Mouse (Mus musculus) olfactory bulb, adult 2 months (tissue): ENCODE measurements around the gene D11Wsu47e.

Experiments
- CTCF ChIP-seq: fragments of 200-500 bp; IDR thresholded peaks from 2 replicates; pipeline ENCODE4 v1.5.1; 2012; ENCODE audit warnings: low read depth, mild to moderate bottlenecking, low read length, moderate library complexity; ENCODE audit not compliant: insufficient read depth
- POLR2A ChIP-seq: fragments of 200-500 bp; IDR thresholded peaks from 2 replicates; pipeline ENCODE4 v1.6.1; 2012; ENCODE audit warnings: mild to moderate bottlenecking, low read depth, low read length, moderate library complexity; ENCODE audit not compliant: insufficient read depth

DNA sequence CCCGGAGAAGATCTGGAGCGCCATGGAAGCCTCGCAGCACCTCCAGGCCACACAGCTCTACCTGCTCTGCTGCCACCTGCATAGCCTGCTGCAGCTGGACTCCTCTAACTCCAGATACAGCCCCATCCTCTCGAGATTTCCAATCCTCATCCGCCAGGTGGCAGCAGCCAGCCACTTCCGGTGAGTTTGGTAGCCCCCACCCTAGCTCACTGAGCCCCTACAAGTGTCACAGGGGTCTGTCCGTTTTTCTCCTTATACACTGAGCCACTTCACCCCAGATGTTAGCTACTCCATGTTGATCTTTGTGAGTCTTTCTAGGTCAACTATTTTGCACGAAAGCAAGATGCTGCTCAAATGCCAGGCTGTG lies 32.3 kb upstream of the D11Wsu47e start:
- TF ChIP-seq POLR2A = no peak
- no peak for TF ChIP-seq CTCF
